Mouse (Mus musculus) myocyte (in vitro differentiated cells): ENCODE results near the gene Efs. TPM values are rescaled to one million over a fixed set of nuclear protein-coding genes. Genes with fewer than 3 reads are reported as not detected.

Experiments
- H3K27me3 ChIP-seq: one replicate; pipeline ENCODE4 v1.6.1; 2011; ENCODE audit not compliant: control insufficient read depth, insufficient read depth, insufficient read length
- H3K36me3 ChIP-seq: one replicate; pipeline ENCODE4 v1.6.1; 2011; ENCODE audit not compliant: control insufficient read depth, insufficient read depth
- H3K4me2 ChIP-seq: one replicate; pipeline ENCODE4 v1.6.1; 2011; ENCODE audit warnings: low read depth, control low read depth
- H3K4me3 ChIP-seq: one replicate; pipeline ENCODE4 v1.5.1; 2011; ENCODE audit warnings: mild to moderate bottlenecking, control low read depth, moderate library complexity
- H3K79me2 ChIP-seq: one replicate; pipeline ENCODE4 v1.6.1; 2011; ENCODE audit not compliant: control insufficient read depth, insufficient read depth
- H3ac ChIP-seq: one replicate; pipeline ENCODE4 v1.6.1; 2011; ENCODE audit not compliant: control insufficient read depth, insufficient read length
- CEBPB ChIP-seq: IDR thresholded peaks from 2 replicates; pipeline ENCODE4 v1.6.1; 2011; ENCODE audit warnings: mild to moderate bottlenecking, moderate library complexity; ENCODE audit not compliant: poor library complexity, insufficient read depth, severe bottlenecking
- E2F4 ChIP-seq: IDR thresholded peaks from one replicate; pipeline ENCODE4 v1.6.1; 2011; ENCODE audit warnings: mild to moderate bottlenecking, control low read depth, moderate library complexity; ENCODE audit not compliant: insufficient read depth
- MAX ChIP-seq: IDR thresholded peaks from one replicate; pipeline ENCODE4 v1.6.1; 2011; ENCODE audit warnings: low read depth, mild to moderate bottlenecking, control low read depth
- MYOD1 ChIP-seq, 3 experiments: IDR thresholded peaks; one replicate each; pipeline ENCODE4 v1.6.1; 2011; ENCODE audit warnings: control low read depth in 2 of 3, low read depth in 2 of 3, mild to moderate bottlenecking in 2 of 3, moderate library complexity in 1 of 3; ENCODE audit not compliant: insufficient read length in 2 of 3, control insufficient read depth in 1 of 3
- MYOG ChIP-seq, 3 experiments: IDR thresholded peaks; one replicate each; pipeline ENCODE4 v1.6.1; 2011; ENCODE audit warnings: control low read depth in 2 of 3, low read depth in 2 of 3, mild to moderate bottlenecking in 2 of 3; ENCODE audit not compliant: insufficient read length in 2 of 3, control insufficient read depth in 1 of 3, insufficient read depth in 1 of 3
- POLR2A ChIP-seq: IDR thresholded peaks from one replicate; pipeline ENCODE4 v1.6.1; 2011; ENCODE audit warnings: low read depth, mild to moderate bottlenecking, control low read depth, moderate library complexity; ENCODE audit not compliant: insufficient read length
- POLR2AphosphoS2 ChIP-seq: IDR thresholded peaks from one replicate; pipeline ENCODE4 v1.6.1; 2011; ENCODE audit warnings: low read depth, control low read depth; ENCODE audit not compliant: insufficient read length
- REST ChIP-seq: IDR thresholded peaks from one replicate; pipeline ENCODE4 v1.6.1; 2011; ENCODE audit warnings: mild to moderate bottlenecking, control low read depth, moderate library complexity; ENCODE audit not compliant: insufficient read depth, insufficient read length
- SRF ChIP-seq: IDR thresholded peaks from one replicate; pipeline ENCODE4 v1.6.1; 2011; ENCODE audit warnings: low read depth; ENCODE audit not compliant: control insufficient read depth, insufficient read length
- TCF12 ChIP-seq: IDR thresholded peaks from one replicate; pipeline ENCODE4 v1.6.1; 2011; ENCODE audit warnings: mild to moderate bottlenecking, control low read depth; ENCODE audit not compliant: poor library complexity, insufficient read depth, severe bottlenecking
- TCF3 ChIP-seq: IDR thresholded peaks from one replicate; pipeline ENCODE4 v1.6.1; 2011; ENCODE audit warnings: low read depth, control low read depth; ENCODE audit not compliant: insufficient read length
- USF1 ChIP-seq: IDR thresholded peaks from one replicate; pipeline ENCODE4 v1.6.1; 2011; ENCODE audit warnings: low read depth, mild to moderate bottlenecking, control low read depth, moderate library complexity
- polyA plus RNA-seq: library from polyadenylated mRNA; unstranded; fragments of >200 nt; fragmentation: generic; extraction: Trizol; gene quantifications from one replicate; pipeline ENCODE4 v1.2.1, GENCODE M21; 2012; ENCODE audit warnings: missing spikeins

Gene Efs
- polyA plus RNA-seq, 1 experiment, result 0.95 TPM

DNA sequence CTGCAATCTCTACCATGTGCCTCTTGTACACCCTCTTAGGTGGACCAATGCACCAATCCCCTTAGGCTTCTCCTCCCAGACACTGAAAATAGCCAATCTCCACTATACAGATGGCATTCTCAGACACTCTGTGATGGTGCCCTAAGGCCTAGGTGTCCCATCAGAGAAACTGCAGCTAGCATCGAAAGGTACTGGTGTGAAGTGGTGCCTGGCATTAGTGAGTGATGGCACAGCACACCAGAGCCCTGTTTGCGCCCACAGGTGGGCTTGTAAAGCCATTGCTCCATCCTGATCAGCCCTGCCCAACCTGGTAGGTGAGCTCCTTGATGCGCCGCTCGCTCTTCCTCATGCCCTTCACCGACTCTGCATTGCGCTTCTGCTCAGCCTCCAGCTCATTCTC, 18.0 kb upstream of the Efs start:
- no peak overlapping the region for H3ac ChIP-seq
- H3K36me3 ChIP-seq, result no peaks in the 10 kb centered on the region
- H3K4me2 ChIP-seq, result no peak overlapping the region
- H3K4me3 ChIP-seq, result no peak overlapping the region
- no peaks in the 10 kb centered on the region for H3K79me2 ChIP-seq
- TF ChIP-seq USF1 (no peak), TCF3 (no peak), MYOG (IDR thresholded peaks at IDR 0.05; ENCODE audit: control insufficient read depth in 1 of 3, insufficient read depth in 1 of 3, insufficient read length in 2 of 3, low read depth in 2 of 3) (no peak), CEBPB (no peak), TCF12 (no peak), MYOD1 (IDR thresholded peaks at IDR 0.05; ENCODE audit: control insufficient read depth in 1 of 3, insufficient read length in 2 of 3, low read depth in 2 of 3) (no peak), REST (no peak), POLR2AphosphoS2 (no peak), MAX (no peak), SRF (no peak)
- peaks cover 4% of the 10 kb centered on the region for H3K27me3 ChIP-seq

DNA sequence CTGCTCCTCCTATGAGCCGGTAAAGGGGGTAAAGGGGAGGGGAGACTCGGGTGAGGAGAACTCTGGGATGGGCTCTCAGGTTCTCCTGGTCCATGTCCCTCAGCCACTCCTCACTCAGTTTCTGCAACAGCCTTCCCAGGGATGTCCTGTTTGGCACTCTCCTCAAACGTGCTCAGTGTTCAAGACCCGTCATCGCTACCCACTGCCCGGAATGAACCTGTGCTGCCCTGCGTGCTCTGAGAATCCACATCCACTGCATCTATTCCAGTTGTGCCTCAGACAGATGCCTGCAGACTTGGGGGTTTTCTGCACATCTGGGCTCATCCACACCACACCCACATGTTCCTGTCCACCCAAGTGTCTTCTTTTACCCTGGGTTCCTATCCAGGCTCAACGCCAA, 16.6 kb upstream of the Efs start:
- Histone ChIP-seq H3K4me2 (no peak overlapping the region), H3K27me3 (peaks cover 8% of the 10 kb centered on the region), H3K4me3 (no peak overlapping the region), H3ac (no peak overlapping the region), H3K36me3 (no peaks in the 10 kb centered on the region), H3K79me2 (no peaks in the 10 kb centered on the region)
- TF ChIP-seq MYOG (IDR thresholded peaks at IDR 0.05; ENCODE audit: control insufficient read depth in 1 of 3, insufficient read depth in 1 of 3, insufficient read length in 2 of 3, low read depth in 2 of 3) (no peak), POLR2A (no peak), POLR2AphosphoS2 (no peak), CEBPB (no peak), TCF3 (no peak), MAX (no peak), MYOD1 (IDR thresholded peaks at IDR 0.05; ENCODE audit: control insufficient read depth in 1 of 3, insufficient read length in 2 of 3, low read depth in 2 of 3) (no peak), E2F4 (no peak), SRF (no peak), TCF12 (no peak), REST (no peak), USF1 (no peak)

DNA sequence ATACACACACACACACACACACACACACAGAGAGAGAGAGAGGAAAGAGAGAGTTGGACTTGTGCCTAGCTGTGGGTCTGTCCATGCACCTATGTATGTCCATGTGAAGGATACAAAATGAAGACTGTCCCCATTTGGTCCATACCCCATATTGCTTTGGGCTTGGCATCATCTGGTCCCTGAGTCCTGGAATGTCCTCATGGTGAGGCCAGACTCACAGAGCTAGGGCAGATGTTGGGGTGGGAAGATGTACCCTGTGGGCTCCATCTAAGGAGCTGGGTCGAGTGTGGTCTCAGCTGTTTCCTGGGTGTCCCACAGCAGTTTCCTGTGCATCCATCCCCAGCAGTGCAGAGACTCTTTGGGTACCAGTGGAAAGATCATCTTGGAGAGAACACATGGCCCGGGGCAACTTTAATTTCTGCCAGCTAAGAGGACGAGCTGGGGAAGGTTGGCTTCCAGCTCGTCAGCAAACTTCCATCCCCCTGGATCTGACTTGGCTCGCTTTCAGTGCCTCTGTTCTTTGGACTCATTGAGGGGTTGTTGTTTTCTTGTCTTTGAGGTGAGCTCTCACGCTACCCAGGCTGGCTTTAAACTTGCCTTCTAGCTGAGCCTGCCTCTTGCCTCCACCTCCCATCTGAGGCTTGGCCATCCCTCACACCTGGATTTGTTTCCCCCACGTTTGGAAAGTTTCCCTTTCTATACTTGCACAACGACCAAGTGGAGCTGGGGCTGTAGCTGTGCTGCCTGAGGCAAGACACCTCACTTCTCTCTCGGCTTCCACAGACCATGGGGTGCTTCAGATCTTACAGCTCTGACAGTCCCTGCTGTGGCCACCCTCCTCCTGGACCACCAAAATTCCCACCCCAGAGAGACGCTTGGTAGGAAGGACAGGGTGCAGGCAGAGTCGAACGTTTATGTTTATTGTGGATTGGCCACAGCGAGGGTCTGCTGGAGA, 15.4 kb upstream of the Efs start:
- Histone ChIP-seq H3K79me2 (no peaks in the 10 kb centered on the region), H3K4me3 (no peak overlapping the region), H3K27me3 (peaks cover 11% of the 10 kb centered on the region), H3K36me3 (no peaks in the 10 kb centered on the region), H3K4me2 (no peak overlapping the region), H3ac (no peak overlapping the region)
- TF ChIP-seq USF1 (no peak), MAX (no peak), SRF (no peak), CEBPB (no peak), TCF12 (no peak), E2F4 (no peak), MYOG (IDR thresholded peaks at IDR 0.05; ENCODE audit: control insufficient read depth in 1 of 3, insufficient read depth in 1 of 3, insufficient read length in 2 of 3, low read depth in 2 of 3) (no peak), REST (no peak), POLR2A (no peak), MYOD1 (IDR thresholded peaks at IDR 0.05; ENCODE audit: control insufficient read depth in 1 of 3, insufficient read length in 2 of 3, low read depth in 2 of 3) (no peak), TCF3 (no peak), POLR2AphosphoS2 (no peak)

DNA sequence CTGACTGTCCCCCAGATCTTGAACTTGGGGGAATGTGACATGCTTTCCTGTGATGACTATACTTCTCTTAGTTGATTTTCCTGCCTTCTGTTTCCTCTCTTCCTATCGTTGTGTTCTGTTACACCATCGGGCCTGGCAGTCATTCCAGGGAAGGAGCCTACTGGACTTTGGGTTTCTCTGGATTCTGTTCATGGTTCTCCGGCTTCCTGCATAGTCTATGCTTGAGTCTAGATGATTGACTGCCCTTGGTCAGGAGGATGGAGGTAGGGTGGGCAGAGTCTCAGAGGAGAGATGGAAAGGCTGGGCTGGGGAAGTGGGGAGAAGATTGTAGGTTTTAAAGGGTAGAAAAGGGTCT, 14.2 kb upstream of the Efs start:
- no peaks in the 10 kb centered on the region for H3K36me3 ChIP-seq
- H3K27me3 ChIP-seq, result peaks cover 17% of the 10 kb centered on the region
- no peak overlapping the region for H3K4me3 ChIP-seq
- no peaks in the 10 kb centered on the region for H3K79me2 ChIP-seq
- H3K4me2 ChIP-seq, result no peak overlapping the region
- H3ac ChIP-seq, result no peak overlapping the region
- TF ChIP-seq USF1 (no peak), MYOD1 (IDR thresholded peaks at IDR 0.05; ENCODE audit: control insufficient read depth in 1 of 3, insufficient read length in 2 of 3, low read depth in 2 of 3) (no peak), E2F4 (no peak), MYOG (IDR thresholded peaks at IDR 0.05; ENCODE audit: control insufficient read depth in 1 of 3, insufficient read depth in 1 of 3, insufficient read length in 2 of 3, low read depth in 2 of 3) (no peak), MAX (no peak), CEBPB (no peak), SRF (no peak), POLR2A (no peak), REST (no peak), POLR2AphosphoS2 (no peak), TCF3 (no peak), TCF12 (no peak)
